Mouse (Mus musculus): ENCODE results near the gene Ambra1.

Gene Ambra1

DNA sequence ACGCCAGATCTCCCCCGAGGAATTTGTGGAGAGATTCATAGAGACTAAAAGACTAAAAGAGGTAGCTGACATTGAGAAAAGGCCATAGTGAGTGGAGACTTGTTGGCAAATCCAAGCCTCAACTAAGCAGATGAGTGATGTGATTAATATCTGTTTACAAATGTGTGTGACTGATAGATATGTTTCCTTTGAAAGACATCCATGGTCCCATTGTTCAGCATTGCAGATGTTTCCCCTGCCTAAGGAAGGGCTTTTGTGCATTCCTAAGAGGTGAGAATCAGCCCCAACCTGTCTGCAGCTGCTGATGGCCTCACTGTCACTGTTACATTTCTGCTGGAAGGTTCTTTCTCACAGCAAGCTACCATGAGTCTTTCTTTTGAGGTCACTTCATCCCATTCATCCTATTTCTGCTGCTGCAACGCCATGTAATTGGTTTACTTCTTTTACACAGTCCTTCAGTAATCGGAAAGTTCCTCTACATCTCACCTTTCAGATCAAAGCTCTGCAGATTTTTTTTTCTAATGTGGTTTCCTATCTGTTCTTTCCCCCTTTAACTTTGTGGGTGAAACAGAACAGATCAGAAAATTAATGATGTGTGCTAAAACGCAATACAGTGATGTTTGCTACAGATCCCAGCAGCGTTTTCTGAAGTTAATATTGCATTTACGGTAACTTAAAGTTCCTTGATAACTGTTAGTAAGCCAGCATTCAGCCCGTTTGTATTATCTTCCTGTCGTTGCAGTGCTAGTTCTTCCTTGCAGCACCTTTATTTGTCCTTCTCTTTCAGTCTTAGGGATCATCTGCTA is 146.3 kb downstream of the Ambra1 start:
- no peak for DNase-seq

DNA sequence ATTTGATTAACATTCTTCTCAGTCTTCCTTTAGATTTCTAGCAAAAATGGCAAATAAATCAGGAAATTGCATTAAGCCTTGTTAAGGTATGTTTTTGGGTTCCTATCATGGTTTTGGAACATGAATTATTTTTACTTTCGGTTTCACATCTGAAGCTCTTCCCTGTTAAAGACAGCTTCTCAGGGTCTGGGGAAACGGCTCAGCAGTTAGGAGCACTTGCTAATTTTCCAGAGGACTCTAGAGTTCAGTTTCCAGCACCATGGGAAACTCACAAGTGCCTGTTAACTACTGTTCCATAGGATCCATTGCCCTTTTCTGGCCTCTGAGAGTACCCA is 146.8 kb downstream of the Ambra1 start:
- DNase-seq = no peak

DNA sequence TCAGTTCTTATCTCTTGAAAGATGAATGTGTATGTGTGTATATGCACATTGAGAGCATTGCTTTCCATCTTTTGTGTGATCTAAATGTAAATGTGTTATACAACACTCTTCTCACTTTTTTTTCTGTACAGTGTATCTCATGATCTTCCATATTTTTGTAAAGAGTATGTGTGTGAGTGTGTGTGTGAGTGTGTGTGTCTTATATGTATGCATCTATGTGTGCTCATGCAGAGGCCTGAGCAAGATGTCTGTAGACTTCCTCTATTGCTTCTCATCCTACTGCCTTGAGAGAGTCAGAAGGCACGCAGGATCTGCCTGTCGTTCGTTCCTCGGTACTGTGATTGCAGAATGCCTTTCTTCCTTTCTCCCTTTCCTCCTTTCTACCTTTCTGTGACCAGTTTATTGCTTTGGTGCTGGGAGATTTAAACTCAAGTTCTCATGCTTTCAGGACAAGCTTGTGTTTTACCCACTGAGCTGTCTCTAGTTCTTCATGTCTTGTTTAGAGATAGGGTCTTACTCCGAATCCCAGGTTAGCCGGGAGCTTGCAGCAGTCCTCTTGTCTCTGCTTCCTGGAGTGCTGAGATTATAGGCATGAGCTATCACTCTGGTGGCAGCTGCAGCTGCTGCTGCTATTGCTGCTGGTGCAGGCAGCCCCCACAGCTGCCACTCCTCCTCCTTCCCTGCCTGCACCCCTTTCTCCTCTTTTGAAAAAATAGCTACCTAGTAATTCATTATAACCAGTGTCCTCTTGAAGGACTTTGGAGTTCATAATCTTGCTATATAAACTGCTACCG is 148.7 kb downstream of the Ambra1 start:
- no peak for DNase-seq

DNA sequence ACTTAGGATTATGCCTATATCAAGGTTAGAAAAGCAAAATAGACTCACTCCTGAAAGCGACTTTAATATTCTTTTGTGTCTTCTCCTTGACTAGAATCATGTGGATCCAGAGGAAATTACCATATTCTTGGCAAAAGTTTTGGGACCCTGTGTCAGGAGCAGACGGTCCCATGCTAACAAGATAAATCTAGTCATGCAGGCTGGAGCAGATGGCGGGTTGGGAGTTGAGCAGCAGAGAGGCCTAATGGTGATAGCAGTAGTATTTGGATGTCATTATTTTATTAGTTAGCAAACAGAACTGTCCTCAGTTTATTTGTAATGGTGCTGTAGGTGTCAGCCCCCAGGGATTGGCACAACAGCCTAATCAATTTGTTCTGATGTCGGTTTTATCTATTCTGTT is 154.0 kb downstream of the Ambra1 start:
- DNase-seq = peak; percentile 30 to 58

DNA sequence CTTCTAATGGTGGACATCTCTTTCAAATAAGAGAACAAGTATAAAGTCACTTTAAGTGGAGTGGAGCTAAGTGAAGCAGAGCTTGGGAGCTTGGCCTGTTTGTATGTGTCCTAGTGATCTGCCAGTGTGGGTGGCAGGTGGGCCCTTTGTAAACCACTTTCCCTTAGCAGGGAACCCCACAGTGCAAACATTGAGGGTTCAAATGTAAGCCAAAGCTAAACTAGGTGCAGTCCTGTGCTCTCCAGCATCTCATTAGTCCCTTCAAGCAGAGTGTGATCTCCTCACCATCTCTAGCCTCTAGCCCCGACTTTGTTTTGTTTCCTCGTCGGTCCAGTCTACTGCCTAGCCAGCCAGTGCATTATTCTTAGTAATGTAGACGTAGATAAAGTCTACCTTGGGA is 154.7 kb downstream of the Ambra1 start:
- DNase-seq = no peak

DNA sequence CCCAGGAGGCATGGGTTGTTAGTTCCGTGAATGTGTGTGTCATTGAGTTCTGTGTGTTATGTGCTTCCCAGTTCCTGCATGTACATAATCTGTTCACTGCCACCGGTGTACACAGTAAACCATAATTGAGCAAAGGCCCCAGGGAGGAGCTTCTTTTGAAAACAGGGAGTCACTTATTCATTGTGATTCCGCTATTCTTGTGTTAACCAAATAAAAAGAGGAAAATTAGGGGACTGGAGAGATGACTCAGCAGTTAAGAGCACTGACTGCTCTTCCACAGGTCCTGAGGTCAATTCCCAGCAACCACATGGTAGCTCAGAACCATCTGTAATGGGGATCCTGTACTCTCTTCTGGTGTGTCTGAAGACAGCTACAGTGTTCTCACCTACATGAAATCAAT is 164.8 kb downstream of the Ambra1 start:
- no peak for DNase-seq

DNA sequence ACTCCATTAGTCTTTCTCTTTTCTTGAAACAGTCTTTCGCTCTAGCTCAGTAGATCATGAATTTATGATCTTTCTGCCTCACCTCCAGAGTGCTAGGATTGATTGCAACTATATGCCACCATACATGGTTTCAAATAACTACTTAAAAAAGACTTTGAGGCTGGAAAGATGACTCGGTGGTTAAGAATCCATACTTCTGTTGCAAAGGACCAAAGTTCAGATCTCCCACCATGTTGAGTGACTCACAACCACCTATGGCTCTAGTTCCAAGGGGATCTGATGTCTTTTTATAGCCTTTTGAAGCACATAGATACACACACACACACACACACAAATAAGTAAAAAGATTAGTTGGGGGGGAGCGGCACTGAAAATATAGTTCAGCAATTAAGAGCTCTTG is 165.5 kb downstream of the Ambra1 start:
- no peak for DNase-seq

DNA sequence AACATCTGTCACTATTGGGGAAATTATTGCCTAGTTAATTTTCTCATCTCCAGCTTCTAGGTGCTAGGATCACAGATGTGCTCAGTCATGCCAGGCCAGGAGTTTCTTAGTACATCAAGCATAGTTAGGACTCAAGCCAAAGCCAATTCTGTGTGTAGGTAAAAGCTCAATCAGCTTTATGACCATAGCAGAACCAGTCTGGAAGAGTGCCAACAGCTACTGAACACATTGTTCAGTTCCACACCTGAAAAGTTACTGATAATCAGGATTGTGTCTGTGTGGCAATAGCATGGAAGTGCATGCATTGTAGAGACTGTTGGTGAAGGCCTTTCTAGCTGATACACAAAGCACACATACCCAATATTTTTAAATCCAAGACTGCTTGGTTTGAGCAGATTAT is 168.0 kb downstream of the Ambra1 start:
- no peak for DNase-seq

DNA sequence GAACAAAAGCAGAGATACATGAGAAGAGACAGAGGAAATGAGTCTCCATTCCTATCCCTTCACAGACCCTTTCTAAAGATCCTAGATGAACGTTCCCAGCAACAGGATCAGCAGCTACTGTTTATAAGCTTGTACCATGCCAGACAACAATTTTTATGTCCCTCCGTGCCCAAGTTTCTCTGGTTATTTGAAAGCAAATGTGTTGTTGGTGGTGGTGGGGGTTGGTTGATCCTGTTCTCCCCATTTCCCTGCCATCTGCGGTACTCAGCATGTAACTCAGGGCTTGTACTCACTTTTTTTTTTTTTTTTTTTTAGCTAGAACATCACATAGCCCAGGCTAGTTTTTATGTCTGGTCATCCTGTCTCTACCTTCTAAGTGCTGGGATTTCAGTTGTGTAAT is 169.2 kb downstream of the Ambra1 start:
- DNase-seq = no peak

DNA sequence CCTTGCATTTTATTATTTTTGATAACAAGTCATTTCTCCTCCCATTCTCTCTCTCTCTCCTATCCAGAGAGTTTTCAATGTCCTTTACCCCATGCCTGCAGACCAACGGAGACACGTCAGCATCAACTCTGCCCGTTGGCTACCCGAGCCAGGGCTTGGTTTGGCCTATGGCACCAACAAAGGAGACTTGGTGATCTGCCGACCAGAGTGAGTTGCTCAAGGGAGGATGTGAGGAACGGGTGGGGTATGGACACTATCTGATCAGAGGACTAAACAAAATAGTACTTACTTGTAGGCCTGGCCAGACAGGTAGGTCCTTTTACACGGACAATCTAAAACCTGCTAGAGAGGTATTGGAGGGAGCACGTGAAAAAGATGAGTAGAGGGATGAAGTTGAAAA is 170.5 kb downstream of the Ambra1 start:
- DNase-seq = no peak

DNA sequence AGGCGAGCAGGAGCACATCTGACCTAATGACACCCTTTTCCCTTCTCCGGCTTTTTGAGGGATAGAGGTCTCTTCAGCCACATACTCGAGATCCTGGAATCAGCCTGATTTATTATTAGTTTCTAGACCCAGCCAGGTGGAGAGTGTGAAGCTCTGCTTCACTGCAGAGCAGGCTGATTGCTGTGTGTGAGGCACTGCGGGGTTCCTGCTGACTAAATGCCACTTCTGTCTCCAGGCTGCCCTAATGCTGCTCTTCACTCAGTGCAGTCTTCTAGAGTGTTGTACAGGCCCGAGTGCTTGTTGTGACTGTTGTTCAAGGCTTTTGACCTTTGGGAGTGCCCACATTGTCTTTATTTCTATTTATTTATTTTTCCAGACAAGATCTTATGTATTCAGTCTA is 172.4 kb downstream of the Ambra1 start:
- peak; percentile 62 to 81 for DNase-seq

DNA sequence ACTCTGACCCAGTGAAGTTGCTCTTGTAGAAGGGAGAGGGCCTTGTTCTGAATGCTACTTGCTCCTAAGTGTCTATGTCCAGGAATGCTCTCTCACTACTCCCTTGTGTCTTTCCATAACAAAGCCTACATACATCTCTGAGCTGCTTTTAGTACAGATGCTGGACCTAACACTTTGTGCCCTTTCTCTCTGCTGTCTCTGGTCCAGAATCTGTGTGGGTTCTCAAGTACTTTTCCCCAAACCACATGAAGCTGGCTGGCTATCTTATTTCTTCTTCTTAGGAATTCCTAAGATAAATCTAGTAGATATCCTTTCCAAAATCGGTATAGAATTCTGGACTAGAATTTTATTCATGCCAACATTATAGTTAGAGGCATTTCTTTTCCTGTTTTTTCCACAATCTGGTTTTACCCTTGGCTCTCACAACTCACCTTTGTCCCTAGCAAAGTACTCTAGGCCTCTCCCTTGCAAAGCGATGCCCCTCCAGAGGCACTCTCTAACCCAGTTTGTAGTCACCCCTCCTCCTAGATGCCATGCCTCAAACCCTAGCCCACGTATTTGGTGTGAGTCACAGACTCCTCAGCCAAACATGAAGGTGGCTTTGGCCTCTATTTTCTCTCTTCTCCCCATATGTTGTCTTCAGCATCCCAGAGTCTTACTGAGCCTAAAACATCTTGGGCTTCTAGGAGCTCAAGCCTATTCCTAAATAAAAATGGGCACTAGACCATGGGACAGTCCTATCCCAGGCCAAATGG is 173.4 kb downstream of the Ambra1 start:
- no peak for DNase-seq

DNA sequence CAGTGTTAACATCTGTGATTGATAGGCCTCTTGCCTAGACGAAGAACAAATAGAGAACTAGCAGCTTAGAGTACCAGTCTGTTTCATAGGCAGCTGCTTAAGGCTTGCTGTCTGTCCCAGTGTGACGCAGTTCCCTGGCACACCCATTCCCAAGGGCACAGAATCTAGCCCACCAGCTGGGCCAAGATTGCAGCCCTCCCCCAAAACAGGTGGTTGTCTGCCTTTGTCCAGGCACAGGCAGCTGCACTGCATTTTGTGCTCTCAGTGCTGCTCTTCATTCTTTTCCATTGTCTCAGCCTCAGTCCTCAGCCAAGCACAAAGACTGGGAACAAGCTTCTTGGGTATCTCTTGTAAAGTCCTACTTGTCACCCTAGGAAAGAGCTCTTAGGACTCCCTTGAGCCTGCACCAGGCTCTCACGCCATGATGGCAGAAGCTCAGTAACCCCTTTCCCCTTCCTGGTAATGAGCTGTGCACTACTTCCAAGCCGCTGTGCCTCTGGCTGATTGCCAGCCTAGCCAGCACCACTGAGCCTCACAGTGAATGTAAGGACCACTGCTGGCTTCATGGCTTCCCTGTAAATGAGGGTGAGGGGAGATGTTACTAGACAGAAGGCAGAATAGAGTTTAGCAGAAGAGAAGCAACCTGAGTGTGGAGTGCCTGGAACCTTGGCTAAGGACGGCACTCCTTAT is 174.8 kb downstream of the Ambra1 start:
- peak; percentile 55 to 63 for DNase-seq

DNA sequence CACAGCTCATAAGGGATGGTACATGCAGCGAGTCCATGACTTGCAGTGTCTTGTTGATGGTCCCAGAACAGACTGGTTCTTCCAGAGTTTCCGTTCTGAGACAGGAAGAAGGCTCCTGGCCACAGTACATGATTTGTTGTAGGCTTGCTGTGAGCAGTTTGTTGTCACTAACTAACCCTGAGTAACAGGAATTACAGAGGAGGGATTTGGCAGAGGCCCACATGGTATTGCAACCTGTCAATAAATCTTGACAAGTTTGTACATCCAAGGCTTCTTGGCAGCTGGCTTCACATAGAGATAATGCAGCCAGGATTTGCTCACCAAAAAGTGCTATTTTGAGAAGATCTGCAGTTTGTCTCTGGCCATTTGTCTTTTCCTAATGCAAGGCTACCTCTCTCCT is 176.2 kb downstream of the Ambra1 start:
- no peak for DNase-seq

DNA sequence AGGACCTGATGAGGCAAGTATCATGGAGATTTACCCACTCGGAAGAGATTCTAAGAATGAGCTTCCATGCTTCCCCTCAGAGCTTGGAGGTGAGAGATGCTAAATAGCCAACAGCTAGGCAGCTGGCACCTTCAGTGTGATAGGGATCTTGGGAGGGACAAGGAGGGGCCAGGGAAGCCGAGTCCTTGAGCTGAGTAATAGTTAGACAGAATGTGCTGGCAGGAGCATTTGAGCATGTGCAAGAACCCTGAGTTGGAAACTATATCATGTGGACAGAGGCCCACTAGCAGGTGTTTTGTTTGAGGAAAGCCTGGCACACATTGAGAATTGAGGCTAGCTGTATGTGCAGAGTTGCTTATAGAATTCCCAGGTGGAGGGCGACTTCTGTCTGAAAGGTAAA is 182.7 kb downstream of the Ambra1 start:
- DNase-seq = no peak

DNA sequence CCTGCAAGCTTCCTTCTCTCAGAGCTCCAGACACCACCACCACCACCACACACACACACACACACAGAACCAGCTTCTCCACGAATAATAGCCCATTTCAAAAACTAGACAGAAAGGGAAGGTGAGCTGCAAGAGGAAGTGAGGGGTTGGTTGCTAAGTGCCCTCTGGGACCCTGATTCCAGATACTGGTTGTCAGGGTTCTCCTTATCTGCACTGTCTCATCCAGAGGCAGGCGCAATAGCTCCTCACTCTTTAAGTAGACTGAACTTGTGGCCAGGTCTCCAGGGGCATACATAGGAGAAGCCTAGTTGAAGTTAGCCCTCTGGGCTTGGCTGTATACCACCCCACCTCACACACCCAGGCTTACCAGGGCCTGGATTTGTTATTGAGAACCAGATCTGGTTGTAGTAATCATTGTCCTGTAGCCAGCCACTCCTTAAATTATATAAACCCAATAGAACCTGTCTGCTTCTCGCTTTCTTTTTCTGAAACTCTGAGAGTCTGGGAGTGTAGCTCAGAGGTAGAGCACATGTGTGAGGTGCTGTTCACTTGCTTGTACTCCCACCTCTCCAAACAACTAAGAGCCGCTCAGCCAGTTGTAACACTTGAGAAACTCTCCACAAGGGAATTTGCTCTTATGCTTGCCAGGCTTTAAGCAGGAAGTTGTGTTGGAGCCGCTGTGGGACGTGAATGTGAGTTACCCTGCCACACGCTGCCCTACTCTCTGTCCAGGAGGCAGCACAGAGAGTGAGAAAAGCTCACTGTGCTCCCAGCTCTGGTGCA is 183.6 kb downstream of the Ambra1 start:
- DNase-seq = no peak

DNA sequence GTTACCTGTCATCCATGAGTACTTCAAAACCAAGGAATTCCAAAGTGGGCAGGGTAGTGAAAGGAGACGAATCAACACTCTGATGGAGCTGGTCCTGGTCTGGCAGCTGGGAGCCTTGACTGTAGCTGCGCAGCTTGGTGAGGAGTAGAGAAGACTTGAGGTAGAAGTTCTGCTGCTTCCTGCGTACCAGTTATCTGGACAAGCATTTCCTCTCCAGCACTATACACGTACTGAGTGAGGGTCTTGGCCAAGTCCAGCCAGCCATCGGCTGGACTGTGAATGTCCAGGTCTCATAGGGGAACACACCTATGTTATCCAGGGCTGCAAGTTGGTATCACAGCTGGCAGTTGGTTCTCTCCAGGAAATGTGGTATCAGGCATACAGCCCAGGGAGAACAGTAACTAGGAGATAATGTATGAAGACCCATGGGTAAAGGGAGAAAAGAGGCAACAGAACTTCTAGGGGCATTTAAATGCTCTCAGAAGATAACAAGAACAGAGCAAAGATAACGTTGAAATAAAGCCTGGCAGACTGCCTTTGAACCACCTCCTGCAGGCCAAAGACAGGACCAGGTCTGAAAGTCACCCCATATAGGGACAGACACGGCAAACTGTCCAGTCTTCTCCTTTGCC is 186.5 kb downstream of the Ambra1 start:
- DNase-seq = no peak

DNA sequence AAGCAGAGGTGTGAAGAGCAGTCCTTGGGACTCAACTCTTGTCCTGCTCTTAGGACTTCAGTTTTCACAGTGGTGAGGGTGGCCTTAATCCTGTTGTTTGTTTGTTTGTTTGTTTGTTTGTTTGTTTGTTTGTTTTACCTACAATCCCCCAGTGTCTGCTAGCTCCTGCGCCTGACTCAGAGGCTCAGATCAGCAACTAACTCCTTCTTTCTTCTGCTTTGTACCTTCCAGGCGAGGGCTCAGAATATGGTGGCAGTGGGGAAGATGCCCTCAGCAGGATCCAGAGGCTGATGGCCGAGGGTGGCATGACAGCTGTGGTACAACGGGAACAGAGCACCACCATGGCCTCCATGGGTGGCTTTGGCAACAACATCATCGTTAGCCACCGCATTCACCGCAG is 187.2 kb downstream of the Ambra1 start:
- DNase-seq = no peak

DNA sequence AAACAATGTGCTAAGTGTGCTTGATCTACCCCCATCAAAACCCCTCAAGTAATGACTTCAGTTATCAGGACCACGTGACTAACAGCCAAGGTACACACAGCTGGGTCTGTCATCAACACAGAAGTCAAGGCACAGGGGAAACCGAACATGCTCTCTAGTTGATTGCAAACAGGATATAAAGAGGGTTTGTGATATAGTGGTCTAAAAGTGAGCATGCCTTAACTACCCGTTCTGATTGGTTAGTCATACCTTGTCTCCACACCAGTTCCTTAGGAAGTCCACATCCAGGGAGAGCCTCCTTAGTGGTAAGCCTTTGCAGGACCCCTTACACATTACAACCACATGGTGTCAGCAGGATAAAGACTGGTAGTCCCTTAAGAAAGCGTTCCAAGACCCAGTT is 190.2 kb downstream of the Ambra1 start:
- no peak for DNase-seq

DNA sequence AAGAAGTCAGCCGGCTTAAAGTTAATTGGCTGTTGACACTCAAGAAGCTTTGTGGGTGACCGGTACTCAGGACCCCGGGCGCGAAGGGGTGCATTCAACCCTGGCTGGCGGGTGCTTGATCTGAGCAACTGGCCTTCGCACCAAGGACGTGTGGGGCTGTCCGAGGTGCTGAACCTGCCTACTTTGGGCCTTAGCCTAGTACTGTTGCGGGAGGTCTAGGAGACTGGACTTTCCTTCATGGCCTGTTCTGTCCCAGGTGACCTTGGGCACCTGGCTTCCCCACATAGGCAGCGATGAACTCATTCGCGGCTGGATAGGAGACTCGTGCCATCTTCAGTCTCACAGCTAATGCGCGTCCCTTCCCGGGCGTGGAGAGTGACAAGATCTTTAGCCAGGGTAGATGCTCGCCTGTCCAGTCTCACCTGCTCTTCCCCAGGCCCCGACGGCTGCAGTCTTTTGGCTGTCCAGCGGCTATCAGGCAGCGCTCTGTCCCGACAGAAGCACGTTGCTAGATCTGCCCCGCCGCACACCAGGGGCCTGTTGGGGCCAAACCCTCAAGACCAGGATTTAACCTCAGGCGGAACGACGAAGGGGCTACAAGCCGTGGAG is 191.4 kb downstream of the Ambra1 start:
- DNase-seq = peak in 1 of 2 experiments; percentile 29

All from cerebellum, postnatal 25 days (tissue).